Mouse (Mus musculus) intestine, embryonic 14.5 days (tissue): ENCODE results near the gene Vwa3b. TPM values are rescaled to one million over a fixed set of nuclear protein-coding genes. Genes with fewer than 3 reads are reported as not detected.

Experiments
- ATAC-seq: fragments of 200-750 bp; cut with Nextera tagmentation; replicated peaks from 2 replicates; pipeline ENCODE4 v1.8.0; 2017; ENCODE audit warnings: low read depth, moderate number of reproducible peaks, moderate TSS enrichment, moderate library complexity; ENCODE audit not compliant: low FRiP score, low TSS enrichment
- DNase-seq: peaks from one replicate; pipeline ENCODE4 v3.0.0-alpha.2; 2018; ENCODE audit warnings: low spot score
- H3K27ac ChIP-seq: fragments of 300-500 bp; sonication (generic); 2 replicates; pipeline ENCODE4 v1.5.1; 2014; ENCODE audit warnings: low read depth, mild to moderate bottlenecking, control low read depth
- H3K27me3 ChIP-seq: fragments of 300-500 bp; sonication (generic); replicated peaks from 2 replicates; pipeline ENCODE4 v1.6.1; 2014; ENCODE audit warnings: low read length, control low read depth; ENCODE audit not compliant: control insufficient read depth, insufficient read depth
- H3K36me3 ChIP-seq: fragments of 300-500 bp; sonication (generic); 2 replicates; pipeline ENCODE4 v1.6.1; 2014; ENCODE audit warnings: low read length, control low read depth; ENCODE audit not compliant: control insufficient read depth, insufficient read depth
- H3K4me1 ChIP-seq: fragments of 300-500 bp; sonication (generic); replicated peaks from 2 replicates; pipeline ENCODE4 v1.6.1; 2014; ENCODE audit warnings: low read length, control low read depth, mixed read lengths; ENCODE audit not compliant: control insufficient read depth, insufficient read depth
- H3K4me2 ChIP-seq: fragments of 300-500 bp; sonication (generic); 2 replicates; pipeline ENCODE4 v1.6.1; 2014; ENCODE audit warnings: low read length
- H3K4me3 ChIP-seq: fragments of 300-500 bp; sonication (generic); 2 replicates; pipeline ENCODE4 v1.5.1; 2014; ENCODE audit warnings: low read depth, low read length, control low read depth, mixed read lengths
- H3K9ac ChIP-seq: fragments of 300-500 bp; sonication (generic); 2 replicates; pipeline ENCODE4 v1.6.1; 2014; ENCODE audit warnings: mild to moderate bottlenecking, low read length
- H3K9me3 ChIP-seq: fragments of 300-500 bp; sonication (generic); 2 replicates; pipeline ENCODE4 v1.6.1; 2016; ENCODE audit warnings: low read length, control low read depth; ENCODE audit not compliant: control insufficient read depth
- WGBS: fragments of 180-500 bp; shearing (Covaris S2); extraction: QIAGEN DNeasy Blood & Tissue Kit; methylation state at CpG from one replicate; pipeline ENCODE4 v1.1.7; 2014; 5-methylcytosine and 5-hydroxymethylcytosine counted together
- polyA plus RNA-seq: library from polyadenylated mRNA; unstranded; fragments of >200 nt; fragmentation: Nextera tagmentation; extraction: Ambion mirVana; gene quantifications from 2 replicates; pipeline ENCODE4 v1.2.1, GENCODE M21; 2014

The Vwa3b gene
- polyA plus RNA-seq, 1 experiment from 2014 or later: 2.8 TPM

GRCm38 (mm10) chr1:37177874-37178273 is 151.5 kb downstream of the Vwa3b start:
- ATAC-seq: no peak
- Histone ChIP-seq H3K9me3 (no peaks in the 10 kb centered on the region), H3K36me3 (no peaks in the 10 kb centered on the region), H3K27ac (no peak overlapping the region), H3K4me3 (no peak overlapping the region), H3K4me2 (no peak overlapping the region), H3K9ac (no peak overlapping the region), H3K4me1 (no peaks in the 10 kb centered on the region), H3K27me3 (no peaks in the 10 kb centered on the region)
- DNase-seq: no peak
- WGBS: 77% methylated on average over 2 of the region's 2 CpGs

DNA sequence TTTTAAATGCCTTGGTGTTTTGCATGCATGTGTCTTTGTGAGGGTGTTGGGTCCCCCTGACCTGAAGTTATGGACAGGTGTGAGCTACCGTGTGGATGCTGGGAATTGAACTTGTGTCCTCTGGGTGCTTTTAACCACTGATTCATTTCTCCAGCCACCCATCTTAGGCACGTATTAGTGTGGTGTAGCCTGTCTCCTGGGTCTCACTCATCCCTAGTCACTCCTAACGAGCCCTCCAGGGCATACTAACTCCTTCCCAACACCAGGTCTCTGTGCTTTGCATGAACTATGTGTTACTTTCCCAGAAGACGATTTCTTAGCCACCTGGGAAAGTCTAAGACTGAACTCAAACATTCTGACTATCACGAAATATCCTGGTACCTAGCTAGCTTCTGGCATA is 153.5 kb downstream of the Vwa3b start:
- Histone ChIP-seq H3K27ac (no peak overlapping the region), H3K9ac (no peak overlapping the region), H3K27me3 (no peaks in the 10 kb centered on the region), H3K4me3 (no peak overlapping the region), H3K4me1 (no peaks in the 10 kb centered on the region), H3K9me3 (no peaks in the 10 kb centered on the region), H3K36me3 (no peaks in the 10 kb centered on the region), H3K4me2 (no peak overlapping the region)
- 83% methylated on average over 5 of the region's 5 CpGs for WGBS
- ATAC-seq: no peak
- DNase-seq: no peak

GRCm38 (mm10) chr1:37187050-37187449 is 160.7 kb downstream of the Vwa3b start:
- Histone ChIP-seq H3K4me2 (no peak overlapping the region), H3K4me3 (no peak overlapping the region), H3K36me3 (no peaks in the 10 kb centered on the region), H3K9me3 (no peaks in the 10 kb centered on the region), H3K27ac (no peak overlapping the region), H3K27me3 (no peaks in the 10 kb centered on the region), H3K9ac (no peak overlapping the region), H3K4me1 (no peaks in the 10 kb centered on the region)
- ATAC-seq: no peak
- WGBS: 73% methylated on average over 6 of the region's 6 CpGs
- DNase-seq: no peak

DNA sequence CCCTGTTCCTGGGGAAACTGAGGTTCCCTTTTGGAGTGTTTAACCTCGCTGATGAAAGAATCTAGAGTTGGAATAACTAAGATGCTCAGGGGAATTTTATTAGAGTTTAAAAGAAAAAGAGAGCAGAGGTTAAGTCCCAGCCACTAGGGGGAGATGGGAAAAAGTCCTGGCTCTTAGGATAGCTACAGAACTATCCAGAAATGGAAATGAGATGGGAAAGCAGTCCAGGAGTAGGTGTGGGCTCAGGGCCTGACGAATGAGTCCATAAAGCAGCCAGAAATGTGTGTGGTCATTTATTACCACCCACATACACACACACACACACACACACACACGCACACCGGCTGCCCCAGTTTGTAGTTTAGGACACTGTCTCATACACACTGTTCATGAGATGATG is 168.2 kb downstream of the Vwa3b start:
- no peak overlapping the region for H3K9ac ChIP-seq
- ATAC-seq (no peak), DNase-seq (no peak)
- H3K4me3 ChIP-seq: no peak overlapping the region
- no peaks in the 10 kb centered on the region for H3K27me3 ChIP-seq
- H3K4me2 ChIP-seq: no peak overlapping the region
- H3K36me3 ChIP-seq: no peaks in the 10 kb centered on the region
- no peaks in the 10 kb centered on the region for H3K9me3 ChIP-seq
- H3K4me1 ChIP-seq: no peaks in the 10 kb centered on the region
- 46% methylated on average over 4 of the region's 4 CpGs for whole genome bisulfite sequencing
- H3K27ac ChIP-seq: no peak overlapping the region

GRCm38 (mm10) chr1:37201406-37201805 is 175.0 kb downstream of the Vwa3b start:
- 84% methylated on average over 4 of the region's 4 CpGs for WGBS
- H3K36me3 ChIP-seq: no peaks in the 10 kb centered on the region
- H3K4me2 ChIP-seq: no peak overlapping the region
- H3K27ac ChIP-seq: no peak overlapping the region
- H3K4me1 ChIP-seq: no peaks in the 10 kb centered on the region
- ATAC-seq (no peak), DNase-seq (no peak)
- no peaks in the 10 kb centered on the region for H3K9me3 ChIP-seq
- no peak overlapping the region for H3K9ac ChIP-seq
- H3K27me3 ChIP-seq: no peaks in the 10 kb centered on the region
- H3K4me3 ChIP-seq: no peak overlapping the region

- H3K9me3 ChIP-seq: no peaks in the 10 kb centered on the region
- no peak overlapping the region for H3K9ac ChIP-seq
- no peak overlapping the region for H3K27ac ChIP-seq
- DNase-seq (no peak), ATAC-seq (no peak)
- no peaks in the 10 kb centered on the region for H3K4me1 ChIP-seq
- H3K4me2 ChIP-seq: no peak overlapping the region
- 66% methylated on average over 8 of the region's 8 CpGs for WGBS
- no peaks in the 10 kb centered on the region for H3K36me3 ChIP-seq
- H3K27me3 ChIP-seq: no peaks in the 10 kb centered on the region
- H3K4me3 ChIP-seq: no peak overlapping the region
These were observed 181.3 kb downstream of the Vwa3b start for GRCm38 (mm10) chr1:37207743-37208142.

GRCm38 (mm10) chr1:37212375-37212774 is 186.0 kb downstream of the Vwa3b start:
- H3K9ac ChIP-seq: no peak overlapping the region
- H3K9me3 ChIP-seq: no peaks in the 10 kb centered on the region
- no peaks in the 10 kb centered on the region for H3K36me3 ChIP-seq
- no peak overlapping the region for H3K4me3 ChIP-seq
- H3K27ac ChIP-seq: no peak overlapping the region
- H3K4me2 ChIP-seq: no peak overlapping the region
- 91% methylated on average over 9 of the region's 9 CpGs for WGBS
- no peak for DNase-seq
- H3K27me3 ChIP-seq: no peaks in the 10 kb centered on the region
- no peaks in the 10 kb centered on the region for H3K4me1 ChIP-seq
- no peak for ATAC-seq

DNA sequence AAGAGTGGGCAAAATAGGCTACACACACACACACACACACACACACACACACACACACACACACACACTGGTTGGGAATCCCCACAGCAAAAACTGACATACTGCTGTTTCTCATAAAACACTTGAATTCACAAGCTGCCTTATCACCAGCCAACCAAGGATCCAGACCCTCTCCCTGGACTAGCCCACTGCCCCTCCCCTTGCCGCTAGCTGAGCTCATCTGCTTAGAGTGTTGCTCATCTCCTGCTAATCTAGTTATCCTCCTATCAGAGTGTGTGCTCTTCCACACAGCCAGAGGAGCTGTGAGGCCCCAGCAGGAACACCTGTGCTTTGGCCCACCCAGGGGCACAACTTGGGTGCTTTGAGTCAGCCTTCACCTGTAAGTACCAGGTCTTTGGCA is 187.7 kb downstream of the Vwa3b start, which contains the start of gene Cnga3:
Gene Cnga3 (plus strand): TSS at position 291 of the 400 bp plus-strand sequence.
- Histone ChIP-seq H3K36me3 (no peaks in the 10 kb centered on the region), H3K9ac (no peak within 1 kb of the TSS), H3K4me3 (no peak within 1 kb of the TSS), H3K9me3 (no peaks in the 10 kb centered on the region), H3K4me2 (no peak within 1 kb of the TSS), H3K27me3 (no peaks in the 10 kb centered on the region), H3K27ac (no peak within 1 kb of the TSS), H3K4me1 (no peaks in the 10 kb centered on the region)
- WGBS: 42% methylated on average over 1 of the region's 1 CpGs
- DNase-seq (no peak), ATAC-seq (no peak)

- Histone ChIP-seq H3K27me3 (no peaks in the 10 kb centered on the region), H3K4me3 (no peak overlapping the region), H3K27ac (no peak overlapping the region), H3K9me3 (no peaks in the 10 kb centered on the region), H3K4me2 (no peak overlapping the region), H3K9ac (no peak overlapping the region), H3K36me3 (no peaks in the 10 kb centered on the region), H3K4me1 (peaks cover 14% of the 10 kb centered on the region; the same call in 1 of the 2 replicates)
- WGBS: 7% methylated on average over 14 of the region's 14 CpGs
- DNase-seq: peak; percentile 87
- 0 out of 2 replicates have a peak, but pooled peaks have one; percentile 17 for ATAC-seq
These were observed 192.0 kb downstream of the Vwa3b start for GRCm38 (mm10) chr1:37218386-37218785.
